Mouse (Mus musculus) 3T3-L1 (cell line): ENCODE results near the gene Spata21.
"Not testable (repeated sequence)": the region's sequence is repeated elsewhere in the genome, so short reads cannot be mapped to it uniquely, and the experiment has no call there.

ENCODE experiments used
- DNase-seq: peaks from one replicate; pipeline ENCODE4 v3.0.0-alpha.2; 2015; ENCODE audit warnings: low read depth, low spot score

The Spata21 gene

DNA sequence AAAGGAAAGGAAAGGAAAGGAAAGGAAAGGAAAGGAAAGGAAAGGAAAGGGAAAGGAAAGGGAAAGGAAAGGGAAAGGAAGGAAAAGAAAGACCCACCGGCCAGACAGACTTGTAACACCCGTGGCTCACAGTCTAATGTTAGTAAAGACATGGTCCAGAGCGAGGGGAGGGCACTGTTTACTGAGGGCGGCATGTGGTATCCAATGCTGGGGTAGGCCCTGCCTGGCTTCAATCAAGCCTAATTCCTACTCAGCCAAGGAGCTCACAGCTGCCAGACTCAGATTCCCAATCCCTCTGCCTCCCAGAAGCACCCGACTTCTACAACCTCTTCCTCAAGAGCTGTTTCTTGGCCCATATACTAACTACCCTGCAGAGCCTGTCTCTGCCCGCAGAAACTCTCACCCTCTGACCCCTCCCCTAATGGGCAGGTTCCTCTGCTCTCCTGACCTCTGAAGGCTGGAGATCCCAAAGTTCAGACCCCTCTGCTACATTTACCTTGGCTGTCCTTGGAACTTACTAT, 41.1 kb downstream of the Spata21 start:
- DNase-seq: no peak

DNA sequence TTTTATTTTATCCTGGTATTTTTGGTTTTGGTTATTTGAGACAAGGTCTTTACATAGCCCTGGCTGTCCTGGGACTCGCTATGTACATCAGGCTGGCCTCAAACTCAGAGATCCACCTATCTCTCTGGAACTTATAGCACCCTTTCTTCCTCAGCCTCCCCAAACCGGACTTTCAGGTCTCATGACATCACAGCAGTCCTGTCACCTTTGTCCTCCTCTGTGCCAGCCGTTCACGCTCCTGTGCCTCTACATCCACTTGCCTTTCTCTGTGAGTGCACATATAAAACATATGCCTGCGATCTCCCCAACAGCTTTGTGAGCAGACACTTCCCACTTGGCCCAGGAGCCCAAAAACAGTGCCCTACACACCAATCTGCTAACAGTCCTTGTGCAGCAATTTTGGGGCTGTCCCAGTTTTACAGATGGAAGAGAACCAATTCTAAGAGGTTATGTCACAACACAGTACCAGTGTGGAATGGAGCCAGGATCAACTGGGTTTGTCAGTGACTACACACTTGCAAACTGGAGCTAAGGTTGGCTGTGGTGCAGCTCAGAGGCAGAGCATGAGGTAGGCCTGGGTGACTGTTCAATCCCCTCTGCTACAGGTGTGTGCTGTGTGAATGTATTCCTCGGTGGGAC, 42.7 kb downstream of the Spata21 start:
- DNase-seq: peak; percentile 53

DNA sequence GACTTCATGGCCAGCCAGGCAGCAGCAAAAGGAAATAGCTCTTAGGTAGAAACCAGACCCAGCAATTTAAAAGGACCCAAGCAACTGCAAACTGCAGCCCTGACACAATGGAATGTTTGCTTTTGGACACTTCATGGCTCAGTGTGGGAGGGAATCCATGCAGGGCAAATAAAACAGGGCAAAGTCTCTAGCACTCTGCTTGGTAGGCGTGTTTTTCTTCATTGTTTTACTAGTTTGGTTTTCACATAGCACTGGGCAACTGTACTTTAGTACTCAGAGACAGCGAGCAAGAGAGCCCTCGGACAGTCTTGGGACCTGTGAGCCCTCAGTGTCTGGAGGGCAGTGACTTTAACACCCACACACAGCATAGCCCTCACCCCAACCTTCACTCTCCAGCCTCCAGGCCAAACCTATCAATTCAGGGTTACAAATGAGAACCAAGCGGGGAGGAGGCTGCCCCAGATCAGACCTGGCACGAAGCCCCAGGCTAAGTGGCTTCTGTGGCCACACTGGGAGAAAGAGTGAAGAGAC, 43.5 kb downstream of the Spata21 start:
- no peak for DNase-seq

DNA sequence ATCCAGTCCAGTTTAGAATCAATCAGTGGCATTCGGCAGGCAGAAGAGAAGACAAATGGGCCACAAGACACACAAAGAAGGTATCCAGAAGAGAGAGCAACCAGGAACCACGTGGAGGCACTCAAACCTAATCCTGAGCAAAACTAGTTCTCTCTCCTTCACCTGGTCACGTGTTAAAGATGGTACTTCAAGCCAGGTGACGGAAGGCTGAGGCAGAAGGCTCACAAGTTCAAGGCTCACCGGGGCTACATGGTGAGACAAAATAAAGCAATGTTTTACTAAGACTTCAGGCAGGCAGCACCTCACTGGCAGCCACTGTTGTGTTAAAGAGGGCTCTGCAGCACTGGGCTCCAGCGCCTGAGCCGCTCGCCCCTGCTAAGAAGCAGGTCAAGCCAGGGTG, 44.1 kb downstream of the Spata21 start:
- DNase-seq: no peak

DNA sequence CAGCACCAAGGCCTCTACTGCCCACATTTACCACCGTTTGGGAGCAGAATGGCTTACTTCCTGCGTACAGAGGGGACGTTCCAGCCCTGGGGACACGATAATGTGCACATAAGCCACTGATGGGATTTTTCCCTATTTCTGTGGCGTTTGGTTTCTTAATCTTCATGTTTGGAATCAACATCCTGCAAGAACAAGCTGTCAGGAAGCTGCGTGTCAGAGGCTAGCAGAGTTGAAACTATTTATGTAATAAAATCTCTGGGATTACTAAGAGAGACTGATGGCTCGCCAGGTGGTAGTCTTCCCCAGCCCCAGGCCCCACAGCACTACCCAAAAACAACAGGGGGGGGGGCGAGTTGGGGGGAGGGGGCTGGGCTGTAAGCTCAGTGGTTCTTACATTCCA, 45.1 kb downstream of the Spata21 start:
- no peak for DNase-seq

DNA sequence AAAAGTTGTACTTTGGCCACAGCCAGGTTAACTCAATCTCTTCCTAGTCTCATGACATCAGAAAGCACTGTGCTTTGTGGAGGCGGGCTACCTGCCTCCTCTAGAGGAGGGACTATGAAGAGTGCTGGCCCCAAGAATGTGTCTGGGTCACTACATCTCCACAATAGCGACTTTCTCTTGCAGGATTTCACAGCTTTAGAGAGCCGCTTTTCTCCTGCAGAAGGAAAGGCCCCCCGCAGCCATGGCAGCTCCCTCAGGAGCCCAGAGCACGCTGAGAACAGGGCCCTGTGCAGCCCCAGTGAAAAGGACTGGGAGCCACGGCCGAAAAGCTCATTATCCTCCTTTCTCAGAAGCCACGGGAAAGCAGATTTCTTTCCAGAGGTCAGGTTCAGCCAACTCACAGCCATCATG, 45.9 kb downstream of the Spata21 start:
- no peak for DNase-seq

DNA sequence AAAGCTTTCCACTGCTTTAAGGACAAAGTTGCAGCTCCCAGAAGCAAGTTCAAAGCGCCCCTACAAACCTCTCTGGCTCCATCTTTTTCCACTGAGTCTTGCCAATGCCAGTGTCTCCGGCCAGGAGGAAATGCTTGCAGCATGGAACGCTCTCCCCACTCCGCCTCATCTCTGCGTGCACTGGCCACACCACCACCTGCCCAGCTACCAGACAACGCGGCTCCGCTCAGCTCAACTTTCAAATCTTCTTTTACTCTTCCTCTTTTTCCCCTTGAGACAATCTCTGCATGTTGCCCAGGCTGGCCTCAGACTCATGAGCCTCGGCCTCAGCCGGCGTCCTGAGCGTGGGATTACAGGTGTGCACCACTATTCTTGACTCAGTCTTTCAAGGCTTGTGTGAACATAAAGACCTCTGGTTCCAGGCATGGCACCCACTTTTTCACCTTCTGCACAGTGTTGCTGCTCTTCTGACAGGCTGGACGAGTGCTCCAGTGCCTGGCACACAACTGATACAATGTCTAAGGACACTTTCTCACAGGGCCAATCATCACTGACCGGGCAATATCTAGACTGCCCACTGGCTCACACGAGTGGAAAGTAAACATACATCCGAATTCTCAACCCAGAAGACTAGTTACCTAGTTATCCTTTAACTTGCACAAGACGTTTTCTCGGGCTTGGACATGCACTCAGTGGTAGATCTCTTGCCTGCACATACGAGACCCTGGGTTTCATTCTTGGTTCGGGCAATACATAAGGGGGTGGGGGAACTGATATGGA, 46.8 kb downstream of the Spata21 start:
- no peak for DNase-seq

DNA sequence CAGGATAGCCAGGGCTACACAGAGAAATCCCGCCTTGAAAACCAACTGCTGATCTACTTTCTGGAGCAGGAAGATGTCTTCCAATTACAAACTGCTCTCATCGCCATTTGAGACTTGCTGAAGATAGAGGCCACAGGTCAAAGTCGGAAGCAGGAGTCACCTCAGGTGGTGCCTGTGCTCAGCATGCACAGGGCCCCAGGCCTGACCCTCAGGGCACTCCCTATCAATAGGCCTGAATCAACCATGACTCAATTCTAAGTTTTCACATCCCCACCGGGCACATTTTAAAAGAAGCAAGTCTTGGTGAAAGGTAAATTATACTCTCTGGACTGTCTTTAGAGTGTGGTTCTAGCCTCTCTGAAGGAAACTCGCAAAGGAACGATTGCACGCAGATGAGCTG, 48.0 kb downstream of the Spata21 start:
- no peak for DNase-seq

DNA sequence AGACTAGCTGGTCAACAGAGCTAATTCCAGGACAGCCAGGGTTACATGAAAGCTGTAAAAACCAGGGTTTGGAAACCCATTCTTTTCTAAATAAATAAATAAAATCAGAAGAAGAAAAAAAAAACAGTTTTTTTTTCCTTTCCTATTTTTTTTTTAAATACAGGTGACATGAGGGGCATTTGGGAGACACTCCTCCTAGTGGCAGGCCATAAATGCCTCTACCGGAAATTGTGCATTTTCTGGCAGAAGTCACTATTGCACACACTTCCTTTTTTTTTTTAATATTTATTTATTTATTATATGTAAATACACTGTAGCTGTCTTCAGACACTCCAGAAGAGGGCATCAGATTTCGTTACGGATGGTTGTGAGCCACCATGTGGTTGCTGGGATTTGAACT, 49.6 kb downstream of the Spata21 start:
- DNase-seq: not testable (repeated sequence)

DNA sequence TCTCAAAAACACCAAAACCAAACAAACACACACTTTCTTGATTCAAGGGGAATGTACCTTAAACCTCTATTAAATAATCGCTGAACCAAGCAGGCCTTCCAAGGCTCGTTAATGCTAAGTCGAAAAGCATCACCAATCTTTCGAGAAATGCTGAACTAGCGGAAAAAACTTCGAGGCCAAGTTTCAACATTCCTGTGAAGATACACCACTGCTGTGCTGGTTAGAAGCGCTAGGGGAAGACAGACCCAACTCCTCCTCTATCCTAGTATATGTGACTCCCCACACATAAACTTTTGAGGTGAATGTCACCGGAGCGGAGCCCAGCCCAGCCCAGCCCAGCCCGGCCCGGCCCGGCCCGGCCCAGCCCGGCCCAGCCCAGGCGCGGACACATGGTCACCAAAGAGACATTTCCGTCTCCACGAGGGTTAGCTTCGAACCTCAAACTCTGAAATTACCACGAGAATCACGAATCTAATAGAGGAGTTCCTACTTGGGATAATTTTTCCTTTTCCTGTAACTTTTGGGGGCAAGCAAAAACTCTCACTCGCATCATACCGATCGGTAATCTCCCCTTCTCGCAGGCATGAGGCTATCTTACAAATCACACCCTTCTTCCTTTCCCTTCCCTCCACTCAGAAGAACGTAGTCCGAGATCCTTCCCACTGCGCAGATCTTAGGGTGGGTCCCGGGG, 50.4 kb downstream of the Spata21 start:
- DNase-seq: peak; percentile 78

DNA sequence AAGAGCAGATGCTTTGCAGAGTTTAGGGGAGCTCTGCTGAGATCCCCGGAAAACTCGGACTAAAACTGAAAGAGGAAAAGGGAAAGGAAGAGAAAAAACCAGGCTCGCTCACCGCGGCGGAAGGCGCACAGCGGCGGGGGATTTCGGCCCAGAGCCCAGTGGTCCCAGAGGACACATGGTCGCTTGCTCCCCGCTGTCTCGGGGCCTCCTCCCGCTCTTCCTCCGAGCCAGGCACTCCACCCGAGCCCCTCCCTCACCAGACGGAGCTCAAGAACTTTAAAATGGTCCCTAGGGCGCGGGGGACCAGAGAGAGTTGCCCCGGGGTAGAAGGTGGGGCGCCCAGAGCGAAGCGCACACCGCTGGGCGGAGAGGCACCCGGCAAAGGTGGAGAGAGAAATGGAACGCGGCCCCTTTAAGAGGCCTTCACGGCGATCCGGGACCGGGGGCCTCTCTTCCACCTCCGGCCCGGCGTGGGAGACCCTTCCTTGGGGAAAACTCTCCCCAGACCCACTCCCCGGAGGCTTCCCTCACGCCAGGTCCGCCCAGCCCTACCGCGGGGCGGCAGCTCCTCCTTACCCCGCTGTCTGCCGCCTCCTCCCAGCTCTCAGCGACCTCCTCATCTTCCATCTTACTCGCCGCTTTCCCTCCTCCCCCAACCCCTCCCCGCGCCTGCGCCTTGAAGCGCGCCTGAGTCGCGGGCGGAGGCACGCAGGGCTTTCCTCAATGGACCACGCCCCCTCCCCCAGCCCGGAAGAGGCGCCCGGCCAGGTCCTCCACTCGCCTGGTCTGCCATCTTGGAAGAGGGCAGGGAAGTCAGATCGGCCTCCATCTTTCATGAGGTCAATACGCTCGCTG, 51.2 kb downstream of the Spata21 start, which contains the start of gene Szrd1:
Szrd1 (minus strand) TSS at position 660 of the 855 bp plus-strand sequence.
- peak; percentile 99 for DNase-seq

DNA sequence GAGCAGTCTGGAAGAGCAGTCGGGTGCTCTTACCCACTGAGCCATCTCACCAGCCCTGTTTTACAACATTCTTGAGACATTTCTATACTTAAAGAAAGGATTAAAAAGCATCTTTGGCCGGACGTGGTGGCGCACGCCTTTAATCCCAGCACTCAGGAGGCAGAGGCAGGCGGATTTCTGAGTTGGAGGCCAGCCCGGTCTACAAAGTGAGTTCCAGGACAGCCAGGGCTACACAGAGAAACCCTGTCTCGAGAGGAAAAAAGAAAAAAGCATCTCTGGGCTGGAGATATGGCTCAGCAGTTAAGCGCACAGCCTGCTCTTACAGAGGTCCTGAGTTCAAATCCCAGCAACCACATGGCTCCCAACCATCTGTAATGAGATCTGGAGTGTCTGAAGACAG, 52.2 kb downstream of the Spata21 start:
- DNase-seq: not testable (repeated sequence)

DNA sequence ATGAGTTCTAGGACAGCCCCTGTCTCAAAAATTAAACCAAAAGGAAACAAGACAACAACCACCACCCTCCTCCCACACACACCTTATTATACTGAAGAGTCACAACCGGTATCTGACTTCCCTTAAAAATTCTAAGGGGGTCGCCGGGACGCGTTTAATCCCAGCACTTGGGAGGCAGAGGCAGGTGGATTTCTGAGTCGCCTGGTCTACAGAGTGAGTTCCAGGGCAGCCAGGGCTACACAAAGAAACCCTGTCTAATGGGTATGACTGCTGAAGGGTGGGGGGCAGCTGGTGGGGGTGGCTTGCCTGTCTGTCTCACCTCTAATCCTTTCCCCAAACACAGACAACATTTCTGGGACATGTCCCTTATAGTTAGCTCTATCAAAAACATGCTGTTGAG, 52.8 kb downstream of the Spata21 start:
- DNase-seq: no peak

DNA sequence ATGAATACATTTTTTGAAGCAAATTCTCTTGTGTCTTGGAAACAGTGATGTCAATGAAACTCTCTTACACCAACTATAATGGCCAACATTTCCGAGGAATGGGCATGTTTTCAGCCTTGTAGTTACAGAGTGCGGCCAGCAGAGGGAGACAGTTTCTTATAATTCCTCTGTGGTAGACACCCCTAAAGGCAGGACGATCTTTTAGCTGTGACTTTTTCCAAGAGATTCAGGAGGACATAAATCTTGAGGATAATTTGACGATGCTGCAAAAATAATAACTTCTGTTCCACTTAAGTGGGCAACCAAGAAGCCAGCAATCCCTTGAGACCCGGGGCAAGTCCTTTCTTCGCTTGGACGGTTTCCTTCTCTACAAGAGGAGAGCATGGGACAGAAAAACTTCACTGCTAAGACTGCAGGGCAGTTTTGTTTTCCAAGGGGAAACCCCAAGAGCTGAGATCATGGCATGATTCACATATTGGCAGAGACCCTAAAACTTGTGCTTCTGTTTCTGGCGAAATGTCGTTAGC, 54.2 kb downstream of the Spata21 start:
- DNase-seq: peak; percentile 94

DNA sequence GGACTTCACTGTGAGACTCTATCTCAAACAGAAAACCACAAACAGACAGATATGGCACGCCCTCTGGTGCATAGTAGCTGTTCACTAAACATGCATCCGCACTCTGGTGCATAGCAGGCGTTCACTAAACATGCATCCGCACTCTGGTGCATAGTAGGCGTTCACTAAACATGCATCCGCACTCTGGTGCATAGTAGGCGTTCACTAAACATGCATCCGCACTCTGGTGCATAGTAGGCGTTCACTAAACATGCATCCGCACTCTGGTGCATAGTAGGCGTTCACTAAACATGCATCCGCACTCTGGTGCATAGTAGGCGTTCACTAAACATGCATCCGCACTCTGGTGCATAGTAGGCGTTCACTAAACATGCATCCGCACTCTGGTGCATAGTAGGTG, 57.0 kb downstream of the Spata21 start:
- DNase-seq: not testable (repeated sequence)

DNA sequence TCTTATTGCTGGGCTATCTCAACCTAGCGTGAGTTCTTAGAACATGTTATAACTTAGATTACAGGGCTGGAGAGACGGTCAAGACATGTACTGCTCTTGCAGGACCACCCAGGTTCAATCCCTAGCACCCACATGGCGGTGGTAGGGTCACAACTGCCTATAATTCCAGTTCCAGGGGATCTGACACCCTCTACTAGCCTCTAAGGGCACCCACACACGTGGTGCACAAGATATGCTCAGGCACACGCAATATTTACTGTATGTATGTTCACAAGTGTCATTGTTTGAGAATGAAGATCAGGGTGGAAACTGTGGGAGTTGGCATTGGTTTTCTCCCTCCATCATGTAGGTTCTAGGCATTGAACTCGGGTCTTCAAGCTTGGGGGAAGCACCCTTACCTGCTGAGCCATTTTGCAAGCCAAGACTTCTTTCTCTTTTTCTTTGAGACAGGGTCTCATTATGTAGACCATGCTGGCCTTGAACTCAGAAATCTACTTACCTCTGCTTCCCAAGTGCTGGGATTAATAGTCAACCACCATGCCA, 58.4 kb downstream of the Spata21 start:
- no peak for DNase-seq

DNA sequence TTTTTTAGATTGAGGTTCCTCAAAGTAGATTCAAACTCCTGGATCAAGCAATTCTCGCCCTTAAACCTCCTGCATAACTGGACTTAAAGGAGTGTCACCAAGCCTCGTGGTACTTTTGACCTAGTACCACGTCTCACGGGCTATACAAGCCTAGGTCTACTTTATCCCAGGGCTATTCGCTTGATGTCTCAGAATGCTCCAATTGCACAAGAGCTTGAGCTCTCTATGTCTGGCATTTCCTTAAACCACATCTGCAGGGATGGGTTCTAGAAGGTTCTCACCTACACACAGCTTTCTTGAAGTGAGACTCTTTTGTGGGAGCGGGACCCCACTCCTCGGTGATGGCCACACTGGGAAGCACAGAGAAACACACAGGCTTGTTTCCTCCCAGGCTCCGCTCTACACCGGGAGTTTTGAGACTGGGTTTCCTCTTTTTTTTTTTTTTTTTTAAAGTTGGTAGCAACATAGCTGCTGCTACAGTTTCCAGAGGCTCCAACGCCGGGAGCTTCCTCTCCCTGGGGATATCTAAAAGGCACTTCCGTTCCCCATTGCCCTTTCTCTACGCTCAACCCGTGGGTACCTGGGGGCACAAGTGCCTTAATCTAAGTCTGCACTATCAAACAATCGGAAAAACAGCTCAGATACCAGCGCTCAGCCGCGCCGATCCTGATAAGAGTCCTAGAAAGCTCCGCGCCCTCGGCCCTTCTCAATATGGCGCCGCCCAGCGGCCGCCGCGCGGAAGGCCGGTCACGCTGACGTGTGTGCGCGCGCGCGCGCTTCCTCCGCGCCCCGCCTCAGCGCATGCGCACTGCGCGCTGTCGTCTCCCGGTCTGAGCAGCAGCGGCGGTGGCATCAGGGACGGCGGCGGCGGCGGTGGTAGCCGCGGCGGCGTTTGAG, 59.2 kb downstream of the Spata21 start, which contains the start of gene Fbxo42:
Fbxo42 (plus strand) TSS at position 802 of the 897 bp plus-strand sequence.
- DNase-seq: peak; percentile 84

DNA sequence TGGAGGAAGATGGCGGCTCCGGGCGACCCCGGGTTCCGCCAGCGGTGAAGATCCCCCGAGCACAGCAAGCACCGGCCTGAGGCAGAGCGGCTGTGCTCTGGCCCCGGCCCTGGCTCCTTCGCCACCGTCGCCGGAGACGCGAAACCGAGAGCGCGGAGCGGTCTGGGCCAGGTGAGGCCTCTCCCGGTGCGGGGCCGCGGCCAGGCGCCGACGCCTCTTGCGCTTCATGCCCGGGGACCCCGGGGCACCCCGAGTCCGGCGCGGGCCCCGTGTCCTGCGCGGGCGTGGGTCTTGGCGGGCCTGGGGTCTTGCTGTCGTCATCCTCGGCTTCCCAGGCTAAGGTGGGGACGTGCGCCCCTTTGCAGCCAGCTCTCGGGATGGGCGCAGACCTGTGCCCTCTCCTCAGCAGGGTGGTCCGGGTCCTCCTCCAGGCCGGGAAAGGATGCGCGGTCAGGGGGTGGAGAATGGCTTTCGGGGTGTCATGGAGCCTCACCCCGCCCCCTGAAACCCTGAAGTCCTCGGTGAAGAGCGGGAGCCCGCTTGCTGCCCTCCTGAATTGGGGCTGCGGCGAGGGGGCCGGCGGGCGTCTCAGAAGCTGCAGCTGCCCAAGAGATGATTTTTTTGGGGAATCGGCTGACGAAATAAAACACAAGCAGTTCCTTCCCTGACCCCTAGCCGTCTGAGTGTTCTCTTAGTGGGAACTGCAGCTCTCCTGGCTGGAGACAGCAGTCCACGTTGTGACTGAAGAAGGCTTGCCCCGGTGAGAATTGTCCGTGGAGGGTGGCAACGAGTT, 60.1 kb downstream of the Spata21 start:
- DNase-seq: peak; percentile 72

DNA sequence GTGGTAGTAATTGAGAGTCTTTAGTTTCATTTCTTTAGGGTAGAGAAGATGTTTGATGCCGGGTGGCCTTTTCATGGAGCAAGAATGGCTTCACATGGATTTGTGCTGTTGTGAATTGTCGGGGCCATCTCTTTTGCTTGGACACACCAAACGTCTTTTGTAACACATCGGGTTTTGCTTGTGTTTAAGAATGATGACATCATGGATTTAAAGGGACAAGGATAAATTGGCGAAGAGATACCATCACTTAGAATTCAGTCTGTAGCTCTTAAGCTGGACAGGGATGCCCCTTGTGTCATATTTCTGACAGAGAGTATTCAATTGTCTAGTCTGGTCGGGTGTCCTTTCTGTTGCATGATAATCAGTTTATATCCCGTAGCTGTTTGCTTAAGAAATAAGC, 61.0 kb downstream of the Spata21 start:
- peak; percentile 40 for DNase-seq
